In genomic region chr2:18066436-18066835, GRCm38 (mm10) we compare ENCODE assay signal across 9 mouse cellular contexts. TPM values are rescaled to one million over a fixed set of nuclear protein-coding genes. Genes with fewer than 3 reads are reported as not detected.
DNase-seq lines count a peak whose midpoint lies in the region; ATAC-seq and TF ChIP-seq lines count a peak whose summit lies in the region.
"Had no signal": no experiment of that assay in that cellular context is flagged by ENCODE, and none has a peak within 500 bp of the region (broad histone marks: within the 10 kb centered on the region; RNA-seq: fewer than 3 reads in every experiment).

No protein-coding gene starts in this region.

- H3K27me3 ChIP-seq in erythroblast, embryonic 14.5 days (ENCODE audit: control insufficient read depth), result no peaks in the 10 kb centered on the region
- no peaks in the 10 kb centered on the region for H3K27me3 ChIP-seq in kidney, postnatal 0 days (ENCODE audit: insufficient read depth, low read length)
- no peaks in the 10 kb centered on the region for H3K27me3 ChIP-seq in embryonic facial prominence, embryonic 12.5 days
- H3K27me3 ChIP-seq in liver, embryonic 11.5 days (replicated peaks; ENCODE audit: control insufficient read depth, insufficient read depth, low read length), result no peaks in the 10 kb centered on the region

- H3K27ac ChIP-seq in kidney, postnatal 0 days, result no peak overlapping the region
- H3K27ac ChIP-seq in embryonic facial prominence, embryonic 12.5 days, result no peak overlapping the region
- H3K27ac ChIP-seq in liver, embryonic 11.5 days (ENCODE audit: low read depth, low read length), result peak overlapping the region; percentile 100; the same call in 1 of the 2 replicates

- H3K9me3 ChIP-seq in erythroblast, embryonic 14.5 days (ENCODE audit: control insufficient read depth, low read length), result no peaks in the 10 kb centered on the region
- no peaks in the 10 kb centered on the region for H3K9me3 ChIP-seq in kidney, postnatal 0 days (replicated peaks; ENCODE audit: low read length)
- no peaks in the 10 kb centered on the region for H3K9me3 ChIP-seq in embryonic facial prominence, embryonic 12.5 days
- no peaks in the 10 kb centered on the region for H3K9me3 ChIP-seq in liver, embryonic 11.5 days (ENCODE audit: control insufficient read depth, low read length)

- ATAC-seq in erythroblast, adult 5-6 weeks (replicated peaks; ENCODE audit: low FRiP score, poor library complexity, severe bottlenecking), result no peak
- no peak for ATAC-seq in kidney, postnatal 0 days (replicated peaks; ENCODE audit: low FRiP score, low read depth)
- no peak for ATAC-seq in embryonic facial prominence, embryonic 12.5 days (ENCODE audit: insufficient number of reproducible peaks, insufficient read depth, low FRiP score, low TSS enrichment)
- no peak for ATAC-seq in liver, embryonic 11.5 days (replicated peaks; ENCODE audit: low FRiP score)
- no peak for ATAC-seq in monocyte, adult 5-6 weeks (replicated peaks; ENCODE audit: insufficient number of reproducible peaks, low FRiP score, low TSS enrichment, poor library complexity, severe bottlenecking)

- no peak for DNase-seq in kidney, postnatal 0 days (ENCODE audit: low spot score)
- DNase-seq in kidney, adult 11 months, result no peak
- DNase-seq in liver, embryonic 11.5 days (ENCODE audit: low spot score), result no peak
- no peak for DNase-seq in thymus, postnatal 36 days
- DNase-seq: spleen, adult 18-20 months had no signal

- H3K4me3 ChIP-seq in erythroblast, embryonic 14.5 days (replicated peaks), result peak overlapping the region; percentile 100
- H3K4me3 ChIP-seq in kidney, postnatal 0 days (replicated peaks; ENCODE audit: low read depth, low read length), result no peak overlapping the region
- H3K4me3 ChIP-seq in embryonic facial prominence, embryonic 12.5 days, result peak overlapping the region; percentile 89; the same call in 1 of the 2 replicates
- H3K4me3 ChIP-seq in liver, embryonic 11.5 days (ENCODE audit: low read depth, low read length), result peak overlapping the region; percentile 93

- peaks cover 45% of the 10 kb centered on the region for H3K36me3 ChIP-seq in erythroblast, embryonic 14.5 days (ENCODE audit: control insufficient read depth)
- H3K36me3 ChIP-seq in kidney, postnatal 0 days (ENCODE audit: insufficient read depth, low read length), result no peaks in the 10 kb centered on the region
- H3K36me3 ChIP-seq in embryonic facial prominence, embryonic 12.5 days, result peaks cover 10% of the 10 kb centered on the region; the same call in 1 of the 2 replicates
- peaks cover 2% of the 10 kb centered on the region; the same call in 1 of the 2 replicates for H3K36me3 ChIP-seq in liver, embryonic 11.5 days (ENCODE audit: control insufficient read depth, insufficient read depth, low read length)

- peaks cover 41% of the 10 kb centered on the region for H3K4me1 ChIP-seq in erythroblast, embryonic 14.5 days (ENCODE audit: control insufficient read depth)
- H3K4me1 ChIP-seq in kidney, postnatal 0 days (replicated peaks; ENCODE audit: insufficient read depth, low read length), result peaks cover 6% of the 10 kb centered on the region; the same call in 1 of the 2 replicates
- H3K4me1 ChIP-seq in embryonic facial prominence, embryonic 12.5 days, result peaks cover 11% of the 10 kb centered on the region
- peaks cover 8% of the 10 kb centered on the region for H3K4me1 ChIP-seq in liver, embryonic 11.5 days (replicated peaks; ENCODE audit: control insufficient read depth, insufficient read depth, low read length)

- no peak for TF ChIP-seq CTCF in kidney, postnatal 0 days (IDR thresholded peaks at IDR 0.05; ENCODE audit: low read depth)

- H3K9ac ChIP-seq in kidney, postnatal 0 days (ENCODE audit: low read depth, low read length), result no peak overlapping the region
- H3K9ac ChIP-seq in embryonic facial prominence, embryonic 12.5 days, result no peak overlapping the region
- 0 out of 2 replicates have a peak overlapping the region, but pooled peaks have one; percentile 99 for H3K9ac ChIP-seq in liver, embryonic 11.5 days (ENCODE audit: low read depth, low read length)

- H3K4me2 ChIP-seq in kidney, postnatal 0 days (ENCODE audit: low read length), result peak overlapping the region; percentile 83; the same call in 1 of the 2 replicates
- H3K4me2 ChIP-seq in embryonic facial prominence, embryonic 12.5 days (replicated peaks), result peak overlapping the region; percentile 85
- peak overlapping the region; percentile 94 for H3K4me2 ChIP-seq in liver, embryonic 11.5 days

RNA-seq across cellular contexts. Expression of gene Mllt10, which starts 11.4 kb away (rescaled TPM):
- polyA plus RNA-seq in erythroblast, embryonic 14.5 days (2012), result 1.3 and 1.5 TPM in 2 replicates
- 20.8 and 27.4 TPM in 2 replicates for total RNA-seq in erythroblast, adult 5-6 weeks (2015; ENCODE audit: low replicate concordance)
- total RNA-seq in erythroblast, adult 5-6 weeks (2017; ENCODE audit: low replicate concordance), result 18.1 and 18.3 TPM in 2 replicates
- 48.9 and 49.2 TPM in 2 replicates for polyA plus RNA-seq in kidney, postnatal 0 days (2015; fragmentation: Nextera tagmentation; extraction: Ambion mirVana)
- 69.9 and 73.8 TPM in 2 replicates for polyA plus RNA-seq in embryonic facial prominence, embryonic 12.5 days (2016; fragmentation: Nextera tagmentation; extraction: Ambion mirVana)
- polyA plus RNA-seq in liver, embryonic 11.5 days (2014; fragmentation: Nextera tagmentation; extraction: Ambion mirVana), result 34.0 and 39.9 TPM in 2 replicates
- 36.1 to 69.5 TPM (median 67.5 TPM) in 3 replicates for total RNA-seq in monocyte, adult 5-6 weeks (2017)

RNA-seq across cellular contexts. Expression of gene Skida1, which starts 17.6 kb away (rescaled TPM):
- polyA plus RNA-seq in erythroblast, embryonic 14.5 days (2012), result not detected in 2 replicates
- not detected in 2 replicates for total RNA-seq in erythroblast, adult 5-6 weeks (2015; ENCODE audit: low replicate concordance)
- total RNA-seq in erythroblast, adult 5-6 weeks (2017; ENCODE audit: low replicate concordance), result 0.42 and 0.51 TPM in 2 replicates
- polyA plus RNA-seq in kidney, postnatal 0 days (2015; fragmentation: Nextera tagmentation; extraction: Ambion mirVana), result 7.7 and 7.8 TPM in 2 replicates
- polyA plus RNA-seq in embryonic facial prominence, embryonic 12.5 days (2016; fragmentation: Nextera tagmentation; extraction: Ambion mirVana), result 14.2 and 14.7 TPM in 2 replicates
- polyA plus RNA-seq in liver, embryonic 11.5 days (2014; fragmentation: Nextera tagmentation; extraction: Ambion mirVana), result 1.6 and 2.4 TPM in 2 replicates
- total RNA-seq in monocyte, adult 5-6 weeks (2017), result 0.19 to 0.43 TPM in 2 of 3 replicates, not detected in the other

RNA-seq across cellular contexts. Expression of gene A930004D18Rik, which starts 28.9 kb away (rescaled TPM):
- polyA plus RNA-seq in erythroblast, embryonic 14.5 days (2012), result not detected in 2 replicates
- total RNA-seq in erythroblast, adult 5-6 weeks (2015; ENCODE audit: low replicate concordance), result not detected in 2 replicates
- not detected in 2 replicates for total RNA-seq in erythroblast, adult 5-6 weeks (2017; ENCODE audit: low replicate concordance)
- 14.9 and 17.9 TPM in 2 replicates for polyA plus RNA-seq in kidney, postnatal 0 days (2015; fragmentation: Nextera tagmentation; extraction: Ambion mirVana)
- 16.4 and 18.7 TPM in 2 replicates for polyA plus RNA-seq in embryonic facial prominence, embryonic 12.5 days (2016; fragmentation: Nextera tagmentation; extraction: Ambion mirVana)
- 3.4 and 3.9 TPM in 2 replicates for polyA plus RNA-seq in liver, embryonic 11.5 days (2014; fragmentation: Nextera tagmentation; extraction: Ambion mirVana)
- total RNA-seq in monocyte, adult 5-6 weeks (2017), result 0.21 to 0.87 TPM (median 0.29 TPM) in 3 replicates

Comparison
In these comparisons a context has a peak if more than half of its experiments do, and no peak if none do; other contexts are left out.
1. RNA of gene Mllt10, which starts 11.4 kb away (polyA plus RNA-seq): 69.9 to 73.8 TPM in embryonic facial prominence, embryonic 12.5 days, 48.9 to 49.2 TPM in kidney, postnatal 0 days and 34.0 to 39.9 TPM in liver, embryonic 11.5 days; 1.3 to 1.5 TPM in erythroblast, embryonic 14.5 days; every median in the first group is over 10 times any median in the second.
2. Peak in every context shown above with its lines, with median percentiles within 50 percentile points of each other: H3K4me2 ChIP-seq.